Mouse (Mus musculus) hindlimb bud, embryonic 11.5 days (tissue): ENCODE measurements around the gene Stx16.

Experiments
- DNase-seq: peaks from one replicate; pipeline ENCODE4 v3.0.0-alpha.2; 2012; ENCODE audit warnings: low read depth, low spot score; ENCODE audit errors: extremely low spot score

Stx16 gene

DNA sequence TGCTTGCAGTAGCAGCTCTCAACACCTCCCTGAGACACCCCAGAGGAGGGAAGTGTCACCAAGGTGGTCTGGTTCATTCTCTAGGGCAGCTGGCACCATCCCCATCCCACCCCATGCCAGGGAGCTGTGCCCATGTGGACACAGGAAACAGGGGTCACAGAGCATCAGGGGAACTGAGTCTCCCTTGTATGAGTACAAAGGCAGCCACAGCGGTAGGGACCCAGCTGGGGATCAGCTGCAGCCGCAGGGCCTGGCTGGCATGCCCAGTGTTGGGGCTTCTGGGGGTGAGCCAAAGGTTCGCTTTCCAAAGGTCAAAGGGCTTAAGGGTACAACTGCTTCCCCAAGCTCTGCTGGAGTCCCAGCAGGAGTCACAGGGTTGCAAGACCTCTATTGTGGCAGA is 47.6 kb downstream of the Stx16 start:
- DNase-seq: no peak

DNA sequence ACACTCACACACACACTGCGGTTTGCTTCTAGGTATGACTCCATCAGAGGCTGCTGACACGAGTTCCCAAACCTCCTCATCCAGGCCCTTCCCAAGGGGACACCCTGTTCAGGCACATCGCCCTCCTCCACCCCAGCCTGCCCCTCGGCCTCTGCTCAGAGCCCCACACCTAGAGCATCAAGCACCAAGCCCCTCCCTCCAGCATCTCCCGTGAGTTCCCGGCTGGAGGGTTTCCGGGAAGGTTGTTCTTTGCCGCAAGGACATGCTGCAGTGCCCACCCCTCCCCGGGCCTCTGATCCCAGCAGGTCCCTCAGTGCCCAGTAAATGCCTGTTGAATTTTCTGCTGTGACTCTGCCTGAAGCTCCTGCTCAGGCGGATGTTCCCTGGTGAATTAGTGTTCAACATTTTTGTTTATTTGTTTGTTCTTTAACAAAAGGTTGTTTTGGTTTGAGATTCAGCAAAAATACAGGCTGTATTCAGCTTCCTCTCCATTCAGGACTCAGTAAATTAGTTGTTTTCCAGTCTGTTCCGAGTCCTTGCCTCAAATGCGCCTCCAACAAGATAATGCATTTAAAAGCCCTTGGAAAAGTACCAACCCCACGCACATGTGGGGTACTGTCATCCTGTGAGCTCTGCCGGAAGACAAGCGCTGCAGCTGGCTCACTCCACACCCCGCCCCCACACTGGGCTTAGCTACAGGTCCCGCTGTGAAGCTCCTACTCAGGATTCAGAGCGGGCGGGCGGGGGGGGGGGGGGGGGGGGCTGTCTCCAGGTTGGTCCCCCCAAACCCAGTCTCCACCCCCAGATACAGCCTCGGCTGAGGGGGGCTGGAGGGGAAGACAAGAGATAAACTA is 50.6 kb downstream of the Stx16 start:
- DNase-seq: no peak

DNA sequence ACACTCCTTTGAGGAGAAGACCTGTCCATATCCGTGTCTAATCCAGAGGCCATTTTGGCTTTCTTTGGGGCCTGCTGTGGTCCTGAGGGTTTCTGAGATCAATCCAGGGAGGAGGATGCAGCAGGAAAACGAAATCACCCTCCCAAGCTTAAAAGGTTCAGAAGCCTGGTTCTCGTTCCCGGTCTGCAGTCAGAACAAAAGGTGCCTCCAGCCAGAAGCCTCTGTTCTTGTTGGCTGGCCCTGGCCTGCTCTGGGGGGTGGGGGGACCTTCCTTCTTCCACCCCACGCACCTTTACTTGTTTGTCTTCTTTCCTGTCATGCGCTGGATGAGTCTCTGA is 51.2 kb downstream of the Stx16 start:
- no peak for DNase-seq

DNA sequence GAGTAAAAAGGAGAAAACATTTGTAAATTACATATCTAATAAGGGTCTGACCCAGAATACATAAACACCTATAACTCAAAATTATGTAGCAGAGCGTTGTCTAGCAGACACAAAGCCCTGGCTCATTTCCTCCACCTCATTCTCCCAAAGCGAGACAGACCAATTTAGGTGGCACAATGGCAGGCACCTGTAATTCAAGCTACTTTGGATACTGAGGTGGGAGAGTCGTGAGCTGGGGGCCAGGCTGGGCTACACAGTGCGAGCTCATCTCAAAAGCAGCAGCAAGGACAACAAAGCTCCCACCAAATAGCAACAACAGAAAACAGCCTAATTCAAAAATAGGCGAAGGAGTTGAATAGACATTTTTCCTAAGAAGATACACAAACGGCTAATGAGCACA is 52.8 kb downstream of the Stx16 start:
- no peak for DNase-seq

DNA sequence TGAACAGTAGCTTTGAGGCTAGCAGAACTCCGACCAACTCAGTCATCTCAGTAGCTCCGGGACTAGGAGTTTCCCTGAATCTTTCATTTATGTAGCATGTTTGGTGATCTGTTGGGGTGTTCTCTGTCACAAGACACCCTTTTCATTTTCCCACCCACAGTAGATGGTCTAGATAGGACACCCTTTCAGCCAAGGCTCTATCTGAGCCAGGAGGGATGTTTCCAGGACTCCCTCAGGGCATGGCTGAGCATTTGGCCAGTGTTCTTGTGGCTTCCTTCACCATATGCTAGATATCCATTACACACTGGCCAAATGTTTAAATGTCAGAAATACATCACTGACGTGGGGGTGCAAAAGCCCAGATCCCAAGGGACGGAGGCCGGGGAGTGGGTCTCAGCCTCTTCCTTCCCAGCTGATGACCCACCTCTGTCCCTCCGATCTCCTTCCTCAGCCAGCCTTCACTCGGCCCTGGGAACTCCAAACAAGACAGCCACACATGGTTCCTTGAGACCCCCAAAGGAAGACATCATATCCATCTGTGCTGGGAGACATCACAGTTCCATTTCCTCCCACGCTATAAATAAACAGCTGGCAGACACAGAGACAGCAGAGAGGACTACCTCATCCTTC is 54.5 kb downstream of the Stx16 start:
- DNase-seq: no peak

DNA sequence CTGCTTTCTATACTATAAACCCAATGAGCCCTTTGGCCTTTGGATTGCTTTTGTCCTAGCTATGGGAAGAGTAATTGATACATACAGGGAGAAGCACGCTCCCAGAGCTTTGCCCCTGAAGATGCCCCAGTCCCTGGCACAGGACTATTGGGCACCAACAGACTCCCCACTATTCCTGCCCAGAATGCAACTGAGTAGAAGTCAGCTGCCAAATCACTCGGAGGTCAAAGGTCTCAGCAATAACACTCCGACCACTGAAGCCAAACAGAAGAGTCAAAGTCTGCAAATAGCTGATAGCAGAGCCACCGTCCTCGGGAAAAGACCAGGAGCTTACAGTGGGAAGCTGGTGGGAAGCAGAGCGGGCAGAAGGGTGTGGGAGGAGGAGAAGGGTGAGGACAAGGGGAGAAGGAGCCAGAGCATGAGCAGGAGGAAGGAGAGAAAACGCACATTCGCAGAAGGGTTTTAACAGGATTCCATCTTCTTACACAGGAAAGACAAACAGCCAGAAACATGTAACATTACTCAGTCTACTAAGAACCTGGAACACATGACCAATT is 56.4 kb downstream of the Stx16 start:
- DNase-seq: no peak
